Mouse (Mus musculus) megakaryocyte, embryonic 14.5 days (primary cell): ENCODE results near the gene Slco2a1. TPM values are rescaled to one million over a fixed set of nuclear protein-coding genes. Genes with fewer than 3 reads are reported as not detected.
A peak's percentile ranks its signal among the peaks of the same experiment; 100 is the strongest.

ENCODE experiments used
- H3K27me3 ChIP-seq: replicated peaks from 2 replicates; pipeline ENCODE3; 2012; ENCODE audit warnings: inconsistent platforms
- H3K36me3 ChIP-seq: replicated peaks from 2 replicates; pipeline ENCODE3; 2012; ENCODE audit warnings: low read length, inconsistent platforms, mixed read lengths
- H3K4me1 ChIP-seq: 2 replicates; pipeline ENCODE4 v1.6.1; 2012; ENCODE audit warnings: inconsistent platforms
- H3K4me3 ChIP-seq: replicated peaks from 2 replicates; pipeline ENCODE3; 2012; ENCODE audit warnings: moderate library complexity, mild to moderate bottlenecking, inconsistent platforms
- H3K9me3 ChIP-seq: 2 replicates; pipeline ENCODE4 v1.6.1; 2012; ENCODE audit warnings: inconsistent platforms
- FLI1 ChIP-seq: IDR thresholded peaks from 2 replicates; pipeline ENCODE4 v1.6.1; 2012; ENCODE audit warnings: low read length, inconsistent platforms, mixed read lengths
- GATA1 ChIP-seq: IDR thresholded peaks from 3 replicates; pipeline ENCODE4 v1.6.1; 2012; ENCODE audit warnings: mixed read lengths, low read length, inconsistent platforms, borderline replicate concordance
- polyA plus RNA-seq: library from polyadenylated mRNA; stranded (reverse); fragments of >175 nt; gene quantifications from 2 replicates; pipeline ENCODE4 v1.2.3, GENCODE M21; 2012; ENCODE audit warnings: low replicate concordance; ENCODE audit not compliant: insufficient read depth

Gene Slco2a1
- polyA plus RNA-seq, 1 experiment, result not detected

- Histone ChIP-seq H3K4me3 (no peak overlapping the region), H3K4me1 (peaks cover 2% of the 10 kb centered on the region; the same call in 1 of the 2 replicates), H3K9me3 (no peaks in the 10 kb centered on the region; the same call in 1 of the 2 replicates), H3K27me3 (peaks cover 43% of the 10 kb centered on the region), H3K36me3 (no peaks in the 10 kb centered on the region)
- TF ChIP-seq GATA1, result no peak
- no peak for TF ChIP-seq FLI1
These were observed 19.2 kb downstream of the Slco2a1 start for GRCm38 (mm10) chr9:103007699-103008078.

GRCm38 (mm10) chr9:103008079-103008855, 19.8 kb downstream of the Slco2a1 start:
- peaks cover 2% of the 10 kb centered on the region; the same call in 1 of the 2 replicates for H3K4me1 ChIP-seq
- no peaks in the 10 kb centered on the region for H3K36me3 ChIP-seq
- H3K4me3 ChIP-seq, result peak overlapping the region; percentile 33
- peaks cover 43% of the 10 kb centered on the region for H3K27me3 ChIP-seq
- TF ChIP-seq FLI1 (no peak), GATA1 (no peak)
- H3K9me3 ChIP-seq, result no peaks in the 10 kb centered on the region; the same call in 1 of the 2 replicates

GRCm38 (mm10) chr9:103010161-103010560, 21.6 kb downstream of the Slco2a1 start:
- H3K9me3 ChIP-seq, result no peaks in the 10 kb centered on the region; the same call in 1 of the 2 replicates
- no peaks in the 10 kb centered on the region for H3K36me3 ChIP-seq
- no peak overlapping the region for H3K4me3 ChIP-seq
- H3K27me3 ChIP-seq, result peaks cover 40% of the 10 kb centered on the region
- TF ChIP-seq GATA1 (no peak), FLI1 (no peak)
- H3K4me1 ChIP-seq, result peaks cover 2% of the 10 kb centered on the region; the same call in 1 of the 2 replicates

GRCm38 (mm10) chr9:103013366-103013765, 24.9 kb downstream of the Slco2a1 start:
- H3K4me1 ChIP-seq, result peaks cover 2% of the 10 kb centered on the region; the same call in 1 of the 2 replicates
- H3K9me3 ChIP-seq, result peaks cover 4% of the 10 kb centered on the region; the same call in 1 of the 2 replicates
- peaks cover 19% of the 10 kb centered on the region for H3K27me3 ChIP-seq
- TF ChIP-seq FLI1 (no peak), GATA1 (no peak)
- no peak overlapping the region for H3K4me3 ChIP-seq
- H3K36me3 ChIP-seq, result no peaks in the 10 kb centered on the region

- no peaks in the 10 kb centered on the region for H3K4me1 ChIP-seq
These were observed 26.2 kb downstream of the Slco2a1 start for GRCm38 (mm10) chr9:103014686-103015085.

GRCm38 (mm10) chr9:103024116-103024515, 35.6 kb downstream of the Slco2a1 start:
- Histone ChIP-seq H3K9me3 (peaks cover 4% of the 10 kb centered on the region; the same call in 1 of the 2 replicates), H3K4me3 (no peak overlapping the region), H3K36me3 (no peaks in the 10 kb centered on the region), H3K27me3 (no peaks in the 10 kb centered on the region), H3K4me1 (no peaks in the 10 kb centered on the region)
- TF ChIP-seq GATA1 (no peak), FLI1 (no peak)

More at GRCm38 (mm10) chr9:103014686-103015085, 26.2 kb downstream of the Slco2a1 start:
- TF ChIP-seq FLI1 (no peak), GATA1 (no peak)
- Histone ChIP-seq H3K36me3 (no peaks in the 10 kb centered on the region), H3K4me3 (no peak overlapping the region), H3K9me3 (0 out of 2 replicates have a peak, but pooled peaks cover 4% of the 10 kb centered on the region), H3K27me3 (peaks cover 6% of the 10 kb centered on the region)

- H3K4me3 ChIP-seq, result no peak overlapping the region
- H3K27me3 ChIP-seq, result peaks cover 2% of the 10 kb centered on the region
- TF ChIP-seq FLI1, result no peak
- TF ChIP-seq GATA1, result no peak
- H3K4me1 ChIP-seq, result no peaks in the 10 kb centered on the region
- peaks cover 7% of the 10 kb centered on the region; the same call in 1 of the 2 replicates for H3K9me3 ChIP-seq
- H3K36me3 ChIP-seq, result no peaks in the 10 kb centered on the region
These were observed 38.8 kb downstream of the Slco2a1 start for GRCm38 (mm10) chr9:103027150-103027889.

- Histone ChIP-seq H3K9me3 (peaks cover 15% of the 10 kb centered on the region; the same call in 1 of the 2 replicates), H3K4me1 (no peaks in the 10 kb centered on the region), H3K36me3 (no peaks in the 10 kb centered on the region), H3K27me3 (peaks cover 4% of the 10 kb centered on the region), H3K4me3 (no peak overlapping the region)
- TF ChIP-seq GATA1 (no peak), FLI1 (no peak)
These were observed 40.5 kb downstream of the Slco2a1 start for GRCm38 (mm10) chr9:103029012-103029411.

- Histone ChIP-seq H3K4me3 (no peak overlapping the region), H3K27me3 (peaks cover 4% of the 10 kb centered on the region), H3K36me3 (no peaks in the 10 kb centered on the region), H3K4me1 (no peaks in the 10 kb centered on the region), H3K9me3 (peaks cover 22% of the 10 kb centered on the region)
- TF ChIP-seq FLI1 (no peak), GATA1 (no peak)
These were observed 41.5 kb downstream of the Slco2a1 start for GRCm38 (mm10) chr9:103030041-103030440.

GRCm38 (mm10) chr9:103031211-103031610, 42.7 kb downstream of the Slco2a1 start:
- peaks cover 4% of the 10 kb centered on the region for H3K27me3 ChIP-seq
- no peaks in the 10 kb centered on the region for H3K36me3 ChIP-seq
- TF ChIP-seq FLI1, result no peak
- TF ChIP-seq GATA1, result no peak
- H3K4me1 ChIP-seq, result no peaks in the 10 kb centered on the region
- H3K9me3 ChIP-seq, result peaks cover 27% of the 10 kb centered on the region
- H3K4me3 ChIP-seq, result no peak overlapping the region
